Mouse (Mus musculus) cerebellum, adult 8-10 months (tissue): ENCODE results near the gene Drosha.

Experiments
- DNase-seq: peaks from one replicate; pipeline ENCODE4 v3.0.0; 2022

Gene Drosha

GRCm38 (mm10) chr15:12941106-12941505 is 116.5 kb downstream of the Drosha start:
- no peak for DNase-seq

GRCm38 (mm10) chr15:12941651-12942180 is 117.1 kb downstream of the Drosha start:
- no peak for DNase-seq

- no peak for DNase-seq
These were observed 117.8 kb downstream of the Drosha start for GRCm38 (mm10) chr15:12942424-12942823.

GRCm38 (mm10) chr15:12958051-12958450 is 133.4 kb downstream of the Drosha start:
- no peak for DNase-seq

GRCm38 (mm10) chr15:12962179-12962578 is 137.6 kb downstream of the Drosha start:
- DNase-seq = no peak

- DNase-seq = no peak
These were observed 140.6 kb downstream of the Drosha start for GRCm38 (mm10) chr15:12965209-12965608.

GRCm38 (mm10) chr15:12968815-12969214 is 144.2 kb downstream of the Drosha start:
- DNase-seq = no peak

GRCm38 (mm10) chr15:12972441-12972840 is 147.8 kb downstream of the Drosha start:
- DNase-seq = no peak
